Comparison of ENCODE assay signal across 7 mouse cellular contexts in the genomic region with DNA sequence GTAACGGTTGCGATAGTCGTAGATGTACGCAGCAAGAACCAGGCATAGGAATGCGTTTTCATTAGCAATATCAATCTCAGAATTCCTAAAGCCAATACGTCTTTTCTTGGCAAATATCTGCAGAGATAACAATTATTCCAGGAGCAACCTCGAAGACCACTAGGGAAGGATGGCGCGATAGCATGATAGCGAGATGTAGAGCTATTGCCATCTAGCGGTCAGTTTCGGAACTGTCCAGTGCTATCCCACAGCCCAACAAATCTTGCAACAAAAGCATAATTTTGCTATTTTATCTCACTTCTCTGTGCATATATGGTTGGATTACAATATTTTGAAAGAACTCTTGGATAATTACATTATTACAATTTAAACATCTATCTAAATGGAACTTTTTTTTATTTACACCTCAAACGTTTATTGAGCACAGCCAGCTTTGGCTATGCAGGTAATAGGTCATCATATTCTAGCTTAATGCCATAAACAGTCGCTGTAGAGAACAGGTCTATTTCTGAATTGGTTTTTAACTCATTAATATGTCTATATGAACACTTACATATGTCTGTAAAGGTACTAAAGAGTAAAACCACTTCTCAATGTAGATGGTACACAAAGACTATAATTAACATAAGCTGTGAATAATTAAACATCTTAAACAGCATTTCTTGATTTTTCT.
A peak's percentile ranks its signal among the peaks of the same experiment; 100 is the strongest.
DNase-seq lines count a peak whose midpoint lies in the region; ATAC-seq and TF ChIP-seq lines count a peak whose summit lies in the region.

No protein-coding gene starts in this region.

- POLR2A ChIA-PET in Patski (lab: Charles Lee), result no interaction called here

- H3K4me1 ChIP-seq in ES-Bruce4 (ENCODE audit: control insufficient read depth, insufficient read depth, low read length), result no peaks in the 10 kb centered on the region

- no peak for DNase-seq in Patski (ENCODE audit: low read depth, low spot score)
- peak; percentile 58 to 79 for DNase-seq in cerebellum, postnatal 25 days
- DNase-seq in gastrocnemius, postnatal 14 days, result peak; percentile 17
- peak; percentile 56 to 91 for DNase-seq in layer of hippocampus, adult 18-20 months (ENCODE audit: low spot score in 2 of 2)
- peak; percentile 60 for DNase-seq in lung, postnatal 10 days
- peak; percentile 47 for DNase-seq in right cerebral cortex, adult 18-20 months

- CTCF ChIA-PET in Patski (lab: Charles Lee), result interaction anchor here (0.7 to 1.4 kb wide), 3 partner anchors 9 to 426 kb away, joined by 3 to 4 read pairs (median 3); no protein-coding TSS in a partner anchor

- H3K9ac ChIP-seq in ES-Bruce4 (ENCODE audit: low read depth, poor library complexity, severe bottlenecking), result no peak overlapping the region

- TF ChIP-seq CTCF in ES-Bruce4 (IDR thresholded peaks at IDR 0.05; ENCODE audit: low read depth, low read length) (peak; percentile 70), Patski (IDR thresholded peaks at IDR 0.05) (peak; percentile 88)

- no peaks in the 10 kb centered on the region for H3K36me3 ChIP-seq in ES-Bruce4 (ENCODE audit: control insufficient read depth, insufficient read depth, low read length, poor library complexity, severe bottlenecking)

- H3K4me3 ChIP-seq in ES-Bruce4 (ENCODE audit: low read depth, low read length), result no peak overlapping the region

- H3K27ac ChIP-seq in ES-Bruce4 (ENCODE audit: insufficient read depth, low read length), result no peak overlapping the region

- no peak for TF ChIP-seq EP300 in ES-Bruce4 (IDR thresholded peaks at IDR 0.05; ENCODE audit: insufficient read depth, low read depth, low read length)

- in situ Hi-C loops in Patski (cut with MboI; ENCODE audit: low pct_unique_long_range_greater_than_20kb), result no loop called here

- H3K27me3 ChIP-seq in ES-Bruce4 (ENCODE audit: control insufficient read depth, insufficient read depth, low read length, poor library complexity, severe bottlenecking) (no peaks in the 10 kb centered on the region), Patski (no peaks in the 10 kb centered on the region)

- intact Hi-C loops in gastrocnemius, postnatal 14 days (cut with DNase I; ENCODE audit: low total_unique reads), result no loop called here

- no peak for ATAC-seq in Patski

- no peaks in the 10 kb centered on the region for H3K9me3 ChIP-seq in ES-Bruce4 (replicated peaks; ENCODE audit: control insufficient read depth, insufficient read depth, low read length, poor library complexity, severe bottlenecking)

- no peak for TF ChIP-seq POLR2A in ES-Bruce4 (IDR thresholded peaks at IDR 0.05; ENCODE audit: insufficient read depth, low read length)
